Mouse (Mus musculus) CD4-positive helper T cell, adult 2 months (primary cell): ENCODE measurements around the gene Lysmd4.

ENCODE experiments used
- DNase-seq: peaks from one replicate; pipeline ENCODE4 v3.0.0-alpha.2; 2012; ENCODE audit warnings: low read depth, missing footprints, low spot score

Lysmd4 gene

DNA sequence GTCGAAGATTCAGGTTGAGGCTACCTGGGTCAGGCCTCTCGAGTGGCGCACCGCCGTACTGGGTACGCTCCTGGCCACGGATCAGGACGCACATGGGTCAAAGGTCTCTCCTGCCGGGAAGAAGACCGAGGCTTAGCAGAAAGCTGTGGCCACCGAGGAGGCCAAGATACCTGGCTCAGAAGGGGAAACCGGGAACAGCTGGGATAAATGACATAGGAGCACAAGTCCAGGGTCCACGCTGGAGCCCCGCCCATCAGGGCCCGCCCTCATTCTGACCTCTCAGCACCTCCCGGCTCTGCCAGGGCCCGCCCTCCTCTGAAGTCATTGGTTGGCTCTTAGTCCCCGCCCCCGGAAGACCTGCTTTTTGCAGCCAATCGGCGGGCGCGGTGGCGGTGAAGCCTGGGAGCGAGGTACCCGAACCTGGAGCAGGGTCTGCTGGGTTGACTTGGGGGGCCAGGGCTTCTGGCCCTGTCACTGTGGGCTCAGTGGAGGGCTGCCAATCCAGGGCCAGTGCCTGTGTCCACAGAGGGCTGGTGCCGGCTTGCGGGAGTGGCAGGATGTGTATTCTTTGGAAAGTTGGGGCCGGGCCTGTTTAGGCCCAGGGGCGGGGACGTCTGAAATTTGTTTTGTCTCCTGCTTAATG lies at the start of gene Lysmd4:
Lysmd4 (plus strand) TSS at position 325 of the 643 bp plus-strand sequence.
- DNase-seq = peak; percentile 93

DNA sequence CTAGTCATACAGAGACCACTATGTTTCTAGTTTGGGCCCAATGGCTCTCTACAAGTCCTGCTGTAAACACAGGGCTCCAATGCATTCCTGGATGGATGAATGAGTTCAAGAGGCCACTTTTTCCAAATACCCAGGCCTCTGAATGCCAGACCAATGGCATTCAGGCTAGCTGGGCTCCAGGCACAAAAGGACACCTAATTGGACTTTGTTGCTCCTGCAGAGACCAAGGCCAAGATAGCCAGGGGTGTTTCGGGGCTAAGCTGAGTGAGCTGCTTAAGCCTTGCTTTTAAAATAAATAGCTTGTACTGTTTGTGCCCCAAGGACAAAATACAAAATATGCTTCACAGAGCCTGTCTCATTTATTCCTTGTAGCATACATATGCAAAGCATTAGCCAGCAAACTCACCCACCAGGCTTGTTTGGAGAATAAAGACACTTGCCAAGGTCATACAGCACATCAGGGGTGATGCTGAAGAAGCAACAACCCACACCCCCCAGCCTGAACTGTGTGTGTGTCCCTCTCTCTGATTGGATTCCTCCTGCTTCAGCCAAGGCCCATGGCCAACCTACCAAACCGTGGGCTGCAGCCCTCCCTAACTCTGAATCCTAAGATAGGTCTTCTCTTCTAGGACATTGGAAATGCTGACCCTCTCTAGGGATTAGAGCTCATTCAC lies 48.7 kb upstream of the Lysmd4 start:
- DNase-seq = no peak

DNA sequence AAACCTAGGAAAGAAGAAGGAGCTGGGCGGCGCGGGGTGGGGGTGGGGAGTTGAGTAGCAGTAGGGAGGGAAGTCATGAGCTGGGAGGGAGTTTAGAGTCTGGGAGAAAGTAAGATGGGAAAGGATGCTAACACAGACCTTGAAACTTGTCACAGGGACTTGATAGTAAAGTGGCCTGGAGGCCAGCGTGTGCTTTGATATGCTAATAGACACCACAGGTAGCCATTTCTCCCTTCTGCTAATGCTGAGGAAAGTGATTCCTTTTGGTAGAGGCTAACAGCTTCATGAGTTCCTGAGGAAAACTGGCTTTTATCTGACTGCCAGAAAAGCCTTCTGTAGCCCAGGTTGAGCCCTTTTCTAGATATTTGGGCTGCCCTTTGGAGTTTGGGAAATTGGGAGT lies 38.6 kb upstream of the Lysmd4 start:
- no peak for DNase-seq

DNA sequence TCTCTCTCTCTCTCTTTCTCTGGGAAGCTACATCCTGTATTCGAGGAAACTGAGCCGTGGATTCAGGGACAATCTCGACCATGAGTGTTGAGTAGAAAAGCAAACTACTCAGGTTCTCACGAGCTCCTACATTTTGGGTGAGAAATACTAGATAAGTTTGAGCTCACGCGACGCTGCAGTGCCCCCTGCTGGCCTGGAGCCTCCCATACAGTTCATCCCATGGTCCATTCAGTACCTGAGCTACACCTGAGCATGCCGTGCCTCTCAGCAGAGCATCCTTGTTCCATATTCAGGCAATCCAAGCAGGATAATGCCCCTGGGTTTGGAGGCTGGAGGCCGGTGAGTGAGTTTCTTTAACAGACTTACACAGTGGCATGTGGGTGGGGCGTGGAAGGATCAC lies 22.9 kb upstream of the Lysmd4 start:
- peak; percentile 47 for DNase-seq

DNA sequence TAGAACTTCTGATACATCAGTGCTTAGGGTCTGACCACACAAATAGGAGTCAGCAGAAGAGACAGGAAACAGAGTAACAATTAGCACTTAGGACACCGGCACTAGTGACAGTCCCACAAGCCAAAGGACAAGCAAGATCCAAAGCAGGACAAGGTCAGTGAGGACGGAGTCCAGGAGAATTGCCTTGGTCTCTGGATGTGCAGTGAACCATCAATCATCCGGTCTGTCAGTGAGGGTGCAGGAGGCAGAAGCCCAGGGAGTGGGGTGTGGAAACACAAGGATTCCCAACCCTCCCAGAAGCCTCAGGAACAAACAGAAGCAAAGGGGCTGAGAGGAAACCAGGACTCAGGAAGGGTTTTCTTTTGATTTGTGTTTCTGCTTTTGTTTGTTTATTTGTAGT lies 18.7 kb upstream of the Lysmd4 start:
- DNase-seq = no peak

DNA sequence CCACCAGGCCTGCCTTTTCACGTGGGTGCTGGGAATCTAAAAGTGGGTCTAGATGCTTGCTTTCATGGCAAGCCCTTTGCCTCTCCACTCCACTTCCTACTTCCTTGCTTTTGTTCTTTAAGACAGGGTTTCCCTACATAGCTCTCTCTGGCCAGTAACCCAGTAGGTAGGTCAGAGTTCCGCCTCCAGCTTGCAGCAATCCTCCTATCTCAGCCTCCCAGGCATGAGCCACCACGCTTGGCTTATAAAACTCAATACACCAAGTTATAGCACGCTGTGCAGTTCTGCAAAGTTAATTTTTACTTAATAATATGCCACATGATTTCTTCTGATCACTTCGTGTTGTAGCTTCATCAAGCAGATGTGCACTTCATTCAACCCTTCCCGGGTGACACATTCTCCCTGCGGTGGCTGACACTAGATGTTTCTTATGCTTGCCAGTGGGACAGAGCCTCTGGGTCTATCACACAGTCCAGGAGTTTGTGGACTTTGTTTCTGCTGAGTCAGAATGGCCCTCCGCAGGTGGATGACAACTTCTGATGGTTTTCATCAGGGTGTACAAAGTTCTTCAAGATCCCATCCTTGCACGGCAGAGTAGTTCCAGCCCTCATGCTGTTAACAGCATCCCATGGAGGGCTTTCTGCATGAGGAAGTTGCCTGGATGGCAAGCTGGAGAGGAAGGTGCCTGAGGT lies 16.5 kb upstream of the Lysmd4 start:
- no peak for DNase-seq

DNA sequence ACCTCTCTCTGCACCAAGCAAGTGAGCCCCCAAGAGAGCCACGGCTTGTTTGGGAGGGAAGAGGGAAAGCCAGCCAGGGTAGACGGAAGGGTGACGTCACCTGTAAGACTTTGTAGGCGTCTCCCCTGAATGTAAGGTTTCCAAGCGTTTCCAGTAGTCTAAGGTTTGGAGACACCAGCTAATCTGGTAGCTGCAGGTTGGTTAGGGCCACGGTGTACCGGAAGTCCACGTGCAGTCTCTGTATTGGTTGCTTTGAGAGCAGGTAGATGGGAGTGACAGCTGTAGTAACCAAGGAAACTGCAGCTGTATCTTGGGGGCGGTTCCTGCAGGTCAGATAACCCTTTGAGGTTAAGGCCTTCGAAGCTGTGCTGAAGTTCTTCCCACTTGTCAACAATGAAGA lies 15.8 kb upstream of the Lysmd4 start:
- no peak for DNase-seq

DNA sequence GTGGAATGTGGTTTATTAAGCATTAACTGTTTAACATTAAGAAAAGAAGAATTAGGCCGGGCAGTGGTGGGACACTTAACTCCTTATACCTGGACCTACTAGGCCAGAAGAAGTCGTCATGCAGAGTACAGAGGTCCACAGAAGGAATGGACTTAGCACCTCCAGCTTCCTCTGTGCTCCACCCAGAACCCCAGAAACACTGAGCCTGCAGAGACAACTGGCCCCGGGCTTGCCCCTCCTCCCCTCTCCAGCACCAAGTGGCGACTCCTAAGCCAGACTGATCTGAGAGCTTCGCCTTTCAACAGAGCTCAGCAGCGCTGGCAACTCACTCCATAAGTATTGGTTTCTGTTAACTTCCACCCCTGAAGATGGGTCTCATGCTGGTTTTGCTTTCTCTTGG lies 14.6 kb upstream of the Lysmd4 start:
- DNase-seq = no peak

DNA sequence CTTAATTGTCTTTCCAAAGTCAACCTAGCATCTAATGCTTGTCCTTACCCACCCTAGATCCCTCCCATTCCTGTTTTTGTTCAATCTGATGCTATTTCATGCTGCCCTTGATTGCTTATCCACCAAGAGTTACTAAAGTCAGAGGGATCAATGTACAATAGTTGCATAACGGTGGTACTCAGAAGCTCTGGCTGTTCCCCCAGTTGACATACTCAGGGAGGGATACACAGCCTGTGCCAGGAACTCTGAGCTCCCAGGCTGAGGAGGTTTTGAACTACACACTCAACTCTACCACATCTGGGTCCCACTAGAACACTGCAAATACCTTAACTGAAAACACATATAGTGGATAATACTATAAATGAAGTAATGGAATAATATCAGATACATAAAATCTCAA lies 14.0 kb upstream of the Lysmd4 start:
- no peak for DNase-seq

DNA sequence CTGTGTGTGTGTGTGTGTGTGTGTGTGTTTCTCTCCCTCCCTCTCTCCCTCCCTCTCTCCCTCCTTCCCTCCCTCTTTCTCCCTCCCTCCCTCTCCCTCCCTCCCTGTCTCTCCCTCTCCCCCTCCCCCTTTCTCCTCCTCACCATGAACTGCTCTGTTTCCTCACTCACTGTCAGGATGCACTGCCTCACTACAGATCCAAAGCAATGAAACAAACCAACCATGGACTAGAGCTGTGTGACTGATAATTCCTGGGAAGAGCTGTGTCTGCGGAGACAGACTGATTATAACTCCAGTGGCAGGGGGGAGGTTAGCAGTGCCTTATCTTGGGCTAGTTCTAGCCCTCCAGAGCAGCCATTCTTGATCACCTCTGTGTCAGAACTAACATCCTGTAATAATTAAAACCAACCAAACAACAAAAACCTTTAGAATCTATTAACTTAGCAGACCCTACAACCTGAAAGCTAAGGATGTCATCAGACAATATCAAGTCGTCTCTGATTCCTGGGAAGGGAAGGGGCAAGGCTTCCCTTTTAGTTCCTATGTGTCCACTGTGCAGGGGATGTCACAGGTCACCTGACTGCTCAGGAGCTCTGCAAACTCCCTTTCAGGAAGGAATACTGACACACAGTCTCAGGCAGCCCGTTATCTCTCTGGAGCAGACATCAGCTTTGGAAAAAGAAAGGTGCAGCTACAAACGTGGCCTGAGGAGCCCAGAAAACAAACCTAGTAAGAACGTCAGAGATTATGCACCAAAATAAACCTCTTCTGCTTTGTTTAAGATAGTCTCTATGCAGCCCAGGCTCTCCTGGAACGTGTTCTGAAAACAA lies 12.1 kb upstream of the Lysmd4 start:
- DNase-seq = no peak

DNA sequence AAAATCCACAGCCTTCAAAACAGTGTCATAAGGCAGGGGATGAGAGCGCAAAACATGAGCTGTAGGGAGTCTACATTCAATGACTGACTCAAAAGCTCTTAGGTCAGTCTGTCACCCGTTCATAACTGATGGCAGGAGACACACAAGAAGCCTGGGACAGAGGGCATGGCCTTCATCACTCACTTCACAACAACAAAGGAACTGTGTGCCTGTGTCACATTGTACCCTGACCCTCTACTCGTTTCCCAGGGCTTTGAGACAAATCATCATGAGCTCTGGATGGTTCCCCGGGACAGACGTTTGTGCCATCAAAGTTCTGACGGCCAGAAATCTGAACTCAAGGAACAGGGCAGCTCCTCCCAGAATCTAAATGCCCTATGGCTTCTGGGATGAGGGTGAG lies 11.0 kb upstream of the Lysmd4 start:
- DNase-seq = no peak

DNA sequence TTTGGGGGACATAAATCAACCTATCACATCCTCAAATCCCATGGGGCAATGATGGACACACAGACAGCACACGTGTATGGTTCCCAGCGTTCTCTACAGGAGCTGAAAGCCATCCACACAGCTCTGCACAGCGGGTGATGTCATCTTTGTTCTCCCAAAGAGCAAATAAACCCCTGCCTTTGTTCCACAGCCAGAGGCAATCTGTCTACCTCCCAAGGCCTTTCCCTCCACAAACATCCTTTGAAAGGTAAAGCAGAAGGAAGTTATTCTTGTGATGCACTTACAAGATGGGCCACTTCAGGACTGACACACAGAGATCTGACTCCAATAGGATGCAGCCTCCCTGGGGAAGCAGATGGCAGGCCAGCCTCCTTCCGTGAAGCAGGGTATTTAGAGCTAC lies 10.4 kb upstream of the Lysmd4 start:
- no peak for DNase-seq

DNA sequence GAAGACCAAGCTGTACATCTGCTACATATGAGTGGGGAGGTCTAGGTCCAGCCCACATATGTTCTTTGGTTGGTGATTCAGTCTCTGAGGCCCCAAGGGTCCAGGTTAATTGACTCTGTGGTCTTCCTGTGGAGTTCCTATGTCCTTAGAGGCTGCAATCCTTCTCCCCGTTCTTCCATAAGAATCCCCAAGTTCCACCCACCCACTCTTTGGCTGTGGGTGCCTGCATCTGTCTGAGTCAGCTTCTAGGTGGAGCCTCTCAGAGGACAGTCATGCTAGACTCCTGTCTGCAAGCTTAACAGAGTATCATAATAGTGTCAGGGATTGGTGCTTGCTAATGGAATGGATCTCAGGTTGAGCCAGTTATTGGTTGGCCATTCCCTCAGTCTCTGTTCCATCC lies 8.8 kb upstream of the Lysmd4 start:
- no peak for DNase-seq

DNA sequence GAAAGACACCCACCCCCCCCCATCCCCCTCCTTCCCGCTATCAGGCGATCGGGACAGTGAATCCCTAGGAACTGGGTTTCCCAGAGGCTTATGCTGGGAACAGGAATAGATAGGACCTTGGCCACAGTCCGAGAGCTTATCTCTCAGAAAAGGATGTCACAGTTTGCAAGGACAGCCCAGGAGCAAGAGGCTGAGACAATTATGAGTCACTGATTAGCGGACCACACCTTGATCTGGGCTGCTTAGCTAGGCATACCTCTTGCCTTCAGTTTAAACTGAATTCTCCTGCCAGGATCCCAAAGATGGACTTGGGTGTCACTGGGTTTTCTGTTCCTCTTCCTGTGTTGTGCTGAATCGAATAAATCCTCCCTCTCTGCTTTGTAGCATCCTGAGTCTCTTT lies 6.0 kb upstream of the Lysmd4 start:
- no peak for DNase-seq

DNA sequence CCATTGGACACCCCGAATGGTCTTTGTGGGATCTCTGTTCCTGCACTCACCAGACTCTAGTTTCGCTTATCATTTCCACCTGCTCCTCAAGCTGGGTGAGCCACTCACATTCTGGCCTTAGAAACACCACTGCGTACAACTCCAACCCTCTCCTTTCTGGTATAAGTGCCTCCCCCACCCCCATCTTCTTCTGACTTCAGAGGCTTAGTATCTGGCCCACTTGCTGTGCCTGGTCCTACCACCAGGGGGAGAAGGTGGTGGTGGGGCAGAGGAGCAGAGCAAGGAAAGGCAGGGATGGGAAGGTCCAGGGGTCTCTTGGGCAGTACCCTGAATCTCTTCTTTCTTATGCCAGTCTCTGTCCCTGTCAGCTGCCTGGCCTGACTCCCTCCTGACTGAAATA lies 5.3 kb upstream of the Lysmd4 start:
- DNase-seq = peak; percentile 67

DNA sequence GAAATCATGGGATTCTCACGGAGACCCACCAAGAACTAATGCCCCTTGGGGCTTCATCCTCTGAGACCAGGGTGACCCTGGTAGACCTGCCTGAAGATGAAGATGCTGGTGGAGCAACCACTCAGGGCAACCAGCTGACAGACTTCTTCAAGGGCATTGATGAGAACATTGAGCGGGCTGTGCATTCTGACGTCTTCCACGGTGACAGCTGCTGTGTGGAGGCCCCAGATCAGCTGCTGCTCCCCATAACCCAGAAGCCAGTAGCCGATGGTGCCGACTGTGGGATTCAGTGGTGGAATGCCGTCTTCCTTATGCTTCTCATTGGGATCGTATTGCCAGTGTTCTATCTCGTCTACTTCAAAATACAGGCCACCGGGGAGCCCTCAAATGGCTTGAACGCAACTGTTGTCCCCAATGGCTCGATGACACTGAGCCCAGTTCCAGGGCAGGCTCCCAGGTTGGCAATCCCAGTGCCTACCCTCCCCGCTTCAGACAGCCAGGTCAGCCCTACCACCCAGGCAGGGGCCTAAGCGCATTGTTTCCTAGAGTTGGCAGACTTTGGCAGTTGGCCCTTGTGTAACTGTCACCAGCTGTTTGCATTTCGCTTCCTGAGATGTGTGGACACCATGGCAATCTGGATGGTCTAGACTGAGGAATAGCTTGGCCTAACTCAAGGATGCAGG lies 3.7 kb downstream of the Lysmd4 start:
- DNase-seq = no peak

DNA sequence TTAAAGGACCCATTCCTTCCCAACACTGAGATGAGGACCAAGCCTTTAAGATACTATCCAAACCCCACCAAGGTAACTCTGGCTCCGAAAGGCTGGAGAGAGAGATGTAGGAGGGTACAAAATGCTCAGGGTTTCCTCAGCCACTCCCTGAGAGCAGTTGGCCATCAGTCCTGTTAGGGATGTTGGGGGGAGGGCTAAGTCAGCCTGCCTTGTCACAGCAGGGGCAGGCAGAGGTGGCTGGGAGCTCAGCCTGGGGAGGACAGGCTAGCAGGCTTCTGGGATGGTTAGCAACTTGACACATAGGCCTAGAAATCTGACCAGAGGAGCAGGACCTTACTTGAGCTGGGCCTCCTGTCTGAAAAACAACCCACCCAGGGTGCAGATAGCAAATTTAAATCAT lies 5.2 kb downstream of the Lysmd4 start:
- DNase-seq = no peak

DNA sequence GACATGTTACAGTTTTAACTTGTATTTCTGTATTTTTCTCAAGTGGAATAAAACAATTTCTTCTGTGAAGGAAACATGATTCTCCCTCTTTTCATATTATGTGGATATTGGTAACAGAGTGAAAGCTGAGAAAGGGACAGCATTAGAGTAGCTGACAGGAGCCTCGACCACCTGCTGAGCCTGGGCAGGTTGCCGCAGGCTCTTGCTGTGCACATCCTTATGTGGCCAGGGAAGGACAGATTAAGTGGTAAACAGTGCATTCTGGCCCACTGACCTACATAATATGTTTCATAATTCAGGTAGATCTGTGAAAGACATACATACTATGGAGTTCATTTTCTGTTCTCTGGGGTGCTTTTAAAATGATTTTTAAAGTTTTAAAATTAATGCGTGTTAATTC lies 6.0 kb downstream of the Lysmd4 start:
- DNase-seq = no peak

DNA sequence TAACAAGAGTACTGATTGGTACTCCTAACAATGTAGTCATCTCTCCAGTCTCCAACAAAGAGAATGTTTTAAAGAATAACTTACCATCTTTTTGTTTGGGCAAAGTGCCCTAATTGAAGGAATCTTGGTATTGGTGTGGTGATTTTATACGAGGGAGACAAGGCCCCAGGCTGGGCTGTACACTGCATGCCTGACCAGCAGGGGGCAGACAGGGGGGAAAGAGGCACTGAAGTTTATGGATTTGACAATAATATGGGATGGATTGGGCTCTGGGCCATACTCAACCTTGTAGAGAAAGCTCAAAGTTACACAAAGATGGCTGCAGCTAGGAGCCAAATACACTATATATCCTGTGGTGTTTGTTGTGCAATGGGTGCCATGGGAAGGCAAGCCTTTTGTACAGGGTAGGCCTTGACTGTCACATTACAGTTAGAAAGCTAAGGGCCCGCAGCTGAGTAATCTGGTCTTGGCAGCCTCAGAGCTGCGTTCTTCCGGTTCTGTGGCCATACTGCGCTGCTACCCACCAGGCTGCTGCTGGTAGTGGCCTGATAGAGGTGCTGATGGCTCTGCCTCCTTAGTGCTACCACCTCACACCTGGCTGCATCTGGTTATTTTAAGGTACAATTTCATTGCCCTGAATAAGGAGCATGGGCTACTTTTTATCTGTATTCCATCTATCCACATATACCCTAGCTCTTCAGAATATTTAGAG lies 6.7 kb downstream of the Lysmd4 start:
- DNase-seq = peak; percentile 24

DNA sequence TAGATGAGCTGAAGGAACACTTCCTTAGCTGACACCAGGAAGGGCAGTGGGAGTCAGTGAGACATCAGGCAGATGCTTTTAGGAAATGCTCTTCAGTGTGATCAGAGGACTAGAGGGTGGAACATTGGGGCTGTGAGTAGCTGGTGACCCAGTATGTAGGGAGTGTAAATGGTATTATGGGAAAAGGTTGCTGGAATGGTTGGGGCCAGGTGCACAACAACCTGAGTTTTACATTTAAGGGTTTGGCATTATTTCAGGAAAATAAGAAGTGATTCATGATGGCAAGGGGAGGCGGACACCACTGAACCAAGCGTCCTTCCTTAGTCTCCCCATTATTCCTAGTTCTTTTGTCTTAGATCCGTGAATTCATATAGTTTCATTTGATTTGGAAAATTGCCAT lies 7.4 kb downstream of the Lysmd4 start:
- no peak for DNase-seq

DNA sequence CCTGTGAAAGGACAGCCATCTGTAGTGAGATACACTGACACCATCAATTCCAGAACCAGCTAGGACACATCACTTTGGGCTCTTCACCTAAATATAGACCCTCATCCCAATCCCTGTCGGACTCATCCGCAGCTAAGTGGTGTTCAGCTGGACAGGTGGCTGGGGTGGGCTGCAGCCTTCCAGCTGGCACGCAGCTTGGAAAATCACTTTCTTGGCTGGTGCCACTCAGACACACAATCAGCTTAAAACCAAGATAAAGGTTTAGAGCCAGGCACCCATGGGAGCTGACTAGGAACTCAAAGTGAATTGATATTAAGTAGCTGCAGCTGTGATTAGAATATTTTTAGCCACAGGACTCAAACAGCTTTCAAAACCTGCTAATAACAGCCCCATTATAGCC lies 7.9 kb downstream of the Lysmd4 start:
- no peak for DNase-seq
